Comparison of ENCODE assay signal across 19 mouse cellular contexts in the genomic region with DNA sequence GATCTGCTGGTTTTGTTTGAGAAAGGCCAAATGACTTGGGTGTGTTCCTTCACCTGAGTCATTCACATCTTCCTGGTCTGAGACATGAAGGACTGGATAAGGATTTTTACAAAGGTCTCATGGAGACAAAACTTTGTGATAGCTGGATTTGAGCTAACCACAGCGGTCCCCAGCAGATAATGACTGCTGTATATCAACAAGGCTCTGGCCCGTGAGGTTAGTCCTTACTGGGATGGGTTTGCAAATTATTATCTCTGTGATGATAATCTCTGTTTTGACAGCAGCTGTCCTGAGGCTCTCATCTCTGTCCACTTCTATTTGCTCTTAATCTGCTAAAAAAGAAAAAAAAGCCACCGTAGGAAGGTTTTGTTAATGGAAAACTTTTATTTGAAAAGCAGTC.
DNase-seq lines count a peak whose midpoint lies in the region; ATAC-seq and TF ChIP-seq lines count a peak whose summit lies in the region.
"Had no signal": no experiment of that assay in that cellular context is flagged by ENCODE, and none has a peak within 500 bp of the region (broad histone marks: within the 10 kb centered on the region; RNA-seq: fewer than 3 reads in every experiment).

No protein-coding gene starts in this region.

- peaks cover 14% of the 10 kb centered on the region for H3K4me1 ChIP-seq in intestine, embryonic 16.5 days (ENCODE audit: control insufficient read depth, insufficient read depth, low read length)
- peaks cover 8% of the 10 kb centered on the region for H3K4me1 ChIP-seq in intestine, embryonic 15.5 days (replicated peaks)
- H3K4me1 ChIP-seq in MEL (ENCODE audit: control insufficient read depth in 1 of 2, insufficient read depth in 2 of 2, low read length in 2 of 2) = peaks cover 4 to 43% of the 10 kb centered on the region in 2 experiments; a peak in 3 of 4 replicates
- peaks cover 10% of the 10 kb centered on the region for H3K4me1 ChIP-seq in stomach, embryonic 15.5 days

- no peak overlapping the region for H3K4me3 ChIP-seq in intestine, embryonic 16.5 days (ENCODE audit: low read length)
- H3K4me3 ChIP-seq in intestine, embryonic 15.5 days (replicated peaks) = no peak overlapping the region
- H3K4me3 ChIP-seq in MEL (ENCODE audit: control insufficient read depth in 1 of 2, insufficient read depth in 1 of 2, low read depth in 2 of 2, low read length in 2 of 2) = no peak overlapping the region
- no peak overlapping the region for H3K4me3 ChIP-seq in stomach, embryonic 15.5 days (replicated peaks)
- H3K4me3 ChIP-seq: embryonic facial prominence, embryonic 12.5 days; hindbrain, embryonic 15.5 days; layer of hippocampus, adult 2 months; limb, embryonic 12.5 days; lung, embryonic 15.5 days had no signal

- WGBS in intestine, embryonic 16.5 days = 28% methylated on average over 3 of the region's 3 CpGs
- WGBS in intestine, embryonic 15.5 days = 23% methylated on average over 3 of the region's 3 CpGs
- 28% methylated on average over 3 of the region's 3 CpGs for WGBS in stomach, embryonic 15.5 days

- no peak for ATAC-seq in intestine, embryonic 16.5 days
- ATAC-seq in intestine, embryonic 15.5 days = no peak
- ATAC-seq in stomach, embryonic 15.5 days (ENCODE audit: insufficient read depth, low FRiP score, low read depth) = no peak
- ATAC-seq: forebrain, postnatal 0 days had no signal

- no peaks in the 10 kb centered on the region for H3K27me3 ChIP-seq in intestine, embryonic 16.5 days (replicated peaks; ENCODE audit: control insufficient read depth, insufficient read depth, low read length)
- no peaks in the 10 kb centered on the region for H3K27me3 ChIP-seq in intestine, embryonic 15.5 days (replicated peaks)
- H3K27me3 ChIP-seq in MEL (ENCODE audit: control insufficient read depth in 1 of 2, insufficient read depth in 2 of 2, low read length in 2 of 2) = no peaks in the 10 kb centered on the region
- H3K27me3 ChIP-seq in stomach, embryonic 15.5 days (replicated peaks) = no peaks in the 10 kb centered on the region
- H3K27me3 ChIP-seq: embryonic facial prominence, embryonic 12.5 days; hindbrain, embryonic 15.5 days; limb, embryonic 12.5 days; lung, embryonic 15.5 days had no signal

- no peaks in the 10 kb centered on the region for H3K79me2 ChIP-seq in MEL (ENCODE audit: control insufficient read depth, insufficient read depth, low read length, poor library complexity)

- peak; percentile 64 for DNase-seq in heart, adult 11 months
- no peak for DNase-seq in heart, postnatal 4 days
- no peak for DNase-seq in MEL (ENCODE audit: low read depth, low spot score)
- DNase-seq in right cerebral cortex, adult 2 months (ENCODE audit: low spot score in 2 of 2) = no peak
- DNase-seq: adrenal gland, postnatal 14 days; cerebellum, adult 2 months; forebrain, postnatal 0 days; kidney, postnatal 10 days; right cerebral cortex, adult 18-20 months; spleen, adult 18-20 months; thymus, postnatal 36 days had no signal

- TF ChIP-seq RAD21 in MEL (IDR thresholded peaks at IDR 0.05; ENCODE audit: low read depth, low read length) = no peak

- no peak for TF ChIP-seq POLR2A in MEL (IDR thresholded peaks at IDR 0.05; ENCODE audit: control insufficient read depth in 1 of 2, insufficient read depth in 1 of 2, low read depth in 1 of 2, low read length in 2 of 2, poor library complexity in 1 of 2)

- no peak for TF ChIP-seq CTCF in MEL (IDR thresholded peaks at IDR 0.05 in 2 of 3, conservative IDR thresholded peaks at IDR 0.05 in 1 of 3; ENCODE audit: control insufficient read depth in 1 of 3, insufficient read depth in 1 of 3, low read depth in 2 of 3, low read length in 3 of 3, poor library complexity in 1 of 3, severe bottlenecking in 1 of 3)

- no peaks in the 10 kb centered on the region for H3K9me3 ChIP-seq in intestine, embryonic 16.5 days (ENCODE audit: control insufficient read depth, low read length)
- no peaks in the 10 kb centered on the region for H3K9me3 ChIP-seq in intestine, embryonic 15.5 days
- no peaks in the 10 kb centered on the region for H3K9me3 ChIP-seq in MEL (replicated peaks; ENCODE audit: insufficient read depth, low read length)
- H3K9me3 ChIP-seq in stomach, embryonic 15.5 days = no peaks in the 10 kb centered on the region
- H3K9me3 ChIP-seq: embryonic facial prominence, embryonic 12.5 days; hindbrain, embryonic 15.5 days; limb, embryonic 12.5 days; lung, embryonic 15.5 days had no signal

- H3K27ac ChIP-seq in intestine, embryonic 16.5 days (ENCODE audit: low read length) = 0 out of 2 replicates have a peak overlapping the region, but pooled peaks have one; percentile 34
- H3K27ac ChIP-seq in intestine, embryonic 15.5 days = no peak overlapping the region
- H3K27ac ChIP-seq in MEL (ENCODE audit: control insufficient read depth, low read depth, low read length) = peak overlapping the region; percentile 44
- H3K27ac ChIP-seq in stomach, embryonic 15.5 days = peak overlapping the region; percentile 16; the same call in 1 of the 2 replicates
- H3K27ac ChIP-seq: embryonic facial prominence, embryonic 12.5 days; limb, embryonic 12.5 days; lung, embryonic 15.5 days had no signal

- H3K36me3 ChIP-seq in intestine, embryonic 16.5 days (ENCODE audit: control insufficient read depth, insufficient read depth, low read length) = no peaks in the 10 kb centered on the region
- H3K36me3 ChIP-seq in intestine, embryonic 15.5 days = no peaks in the 10 kb centered on the region
- peaks cover 0 to 36% of the 10 kb centered on the region in 2 experiments; a peak in 2 of 4 replicates for H3K36me3 ChIP-seq in MEL (ENCODE audit: control insufficient read depth in 1 of 2, insufficient read depth in 2 of 2, low read length in 2 of 2)
- no peaks in the 10 kb centered on the region for H3K36me3 ChIP-seq in stomach, embryonic 15.5 days
- H3K36me3 ChIP-seq: embryonic facial prominence, embryonic 12.5 days; hindbrain, embryonic 15.5 days; limb, embryonic 12.5 days; lung, embryonic 15.5 days had no signal

- no peak overlapping the region for H3K4me2 ChIP-seq in intestine, embryonic 16.5 days (ENCODE audit: low read depth, low read length)
- no peak overlapping the region for H3K4me2 ChIP-seq in intestine, embryonic 15.5 days (replicated peaks)
- H3K4me2 ChIP-seq in stomach, embryonic 15.5 days = no peak overlapping the region
- H3K4me2 ChIP-seq: embryonic facial prominence, embryonic 12.5 days; hindbrain, embryonic 15.5 days; limb, embryonic 12.5 days had no signal

- H3K9ac ChIP-seq in intestine, embryonic 16.5 days (ENCODE audit: low read depth, low read length) = no peak overlapping the region
- H3K9ac ChIP-seq in intestine, embryonic 15.5 days = no peak overlapping the region
- H3K9ac ChIP-seq in MEL (ENCODE audit: control insufficient read depth, low read depth, low read length, poor library complexity, severe bottlenecking) = no peak overlapping the region
- no peak overlapping the region for H3K9ac ChIP-seq in stomach, embryonic 15.5 days
- H3K9ac ChIP-seq: embryonic facial prominence, embryonic 12.5 days; forebrain, postnatal 0 days; hindbrain, embryonic 15.5 days; limb, embryonic 12.5 days; lung, embryonic 15.5 days had no signal

- peak; percentile 48 to 68 for TF ChIP-seq EP300 in MEL (IDR thresholded peaks at IDR 0.05; ENCODE audit: low read depth in 1 of 2, low read length in 2 of 2)

TF ChIP-seq in MEL, 35 proteins besides CTCF, POLR2A, EP300 and RAD21:
- TF ChIP-seq JUND (IDR thresholded peaks at IDR 0.05; ENCODE audit: low read depth, low read length) (0 out of 2 replicates have a peak, but pooled peaks have one; percentile 23), GATA1 (IDR thresholded peaks at IDR 0.05; ENCODE audit: low read depth, low read length) (peak; percentile 72), BHLHE40 (IDR thresholded peaks at IDR 0.05; ENCODE audit: borderline replicate concordance, low read depth, low read length) (peak; percentile 36; the same call in 1 of the 2 replicates), UBTF (IDR thresholded peaks at IDR 0.05; ENCODE audit: borderline replicate concordance, insufficient read depth, low read depth, low read length) (no peak), ETS1 (IDR thresholded peaks at IDR 0.05; ENCODE audit: low read depth, low read length) (peak; percentile 36; the same call in 1 of the 2 replicates), SIN3A (IDR thresholded peaks at IDR 0.05; ENCODE audit: low read length) (0 out of 2 replicates have a peak, but pooled peaks have one; percentile 28), TCF12 (IDR thresholded peaks at IDR 0.05; ENCODE audit: low read depth, low read length) (peak; percentile 37; the same call in 1 of the 2 replicates), POLR2AphosphoS5 (IDR thresholded peaks at IDR 0.05; ENCODE audit: borderline replicate concordance, low read depth, low read length) (no peak), MYC (IDR thresholded peaks at IDR 0.05; ENCODE audit: low read depth, low read length) (0 out of 2 replicates have a peak, but pooled peaks have one; percentile 10), ZNF384 (IDR thresholded peaks at IDR 0.05; ENCODE audit: low read depth, low read length) (peak; percentile 49), CHD2 (IDR thresholded peaks at IDR 0.05; ENCODE audit: low read length) (no peak), TAL1 (IDR thresholded peaks at IDR 0.05; ENCODE audit: low read length) (0 out of 2 replicates have a peak, but pooled peaks have one; percentile 21), MXI1 (IDR thresholded peaks at IDR 0.05; ENCODE audit: low read depth, low read length) (no peak), USF2 (IDR thresholded peaks at IDR 0.05; ENCODE audit: borderline replicate concordance in 1 of 2, insufficient read depth in 1 of 2, low read depth in 1 of 2, low read length in 2 of 2) (no peak), RCOR1 (IDR thresholded peaks at IDR 0.05; ENCODE audit: low read depth, low read length) (peak; percentile 80)
